ENCODE assay signal across 17 mouse cellular contexts in genomic region chr2:165964121-165964520, GRCm38 (mm10). TPM values are rescaled to one million over a fixed set of nuclear protein-coding genes. Genes with fewer than 3 reads are reported as not detected.
DNase-seq lines count a peak whose midpoint lies in the region; ATAC-seq and TF ChIP-seq lines count a peak whose summit lies in the region.
"Had no signal": no experiment of that assay in that cellular context is flagged by ENCODE, and none has a peak within 500 bp of the region (broad histone marks: within the 10 kb centered on the region; RNA-seq: fewer than 3 reads in every experiment).

No protein-coding gene starts in this region.

- no peaks in the 10 kb centered on the region for H3K36me3 ChIP-seq in intestine, embryonic 14.5 days (ENCODE audit: control insufficient read depth, insufficient read depth, low read length)
- H3K36me3 ChIP-seq: limb, embryonic 15.5 days; lung, embryonic 15.5 days had no signal

- H3K9ac ChIP-seq in intestine, embryonic 14.5 days (ENCODE audit: low read length) = no peak overlapping the region
- H3K9ac ChIP-seq: hindbrain, embryonic 14.5 days; limb, embryonic 15.5 days; lung, embryonic 15.5 days had no signal

- WGBS in intestine, embryonic 14.5 days = 41% methylated on average over 4 of the region's 4 CpGs
- WGBS in large intestine, adult 2 months = 19% methylated on average over 4 of the region's 4 CpGs

- intact Hi-C loops in gastrocnemius, adult 2 months (cut with DNase I) = no loop called here

- H3K9me3 ChIP-seq in intestine, embryonic 14.5 days (ENCODE audit: control insufficient read depth, low read length) = no peaks in the 10 kb centered on the region
- H3K9me3 ChIP-seq: limb, embryonic 15.5 days; lung, embryonic 15.5 days; megakaryocyte, embryonic 14.5 days had no signal

- ATAC-seq in intestine, embryonic 14.5 days (replicated peaks; ENCODE audit: low FRiP score, low TSS enrichment, low read depth) = peak; percentile 53; the same call in 1 of the 2 replicates
- no peak for ATAC-seq in megakaryocyte progenitor cell, adult 5-6 weeks (replicated peaks; ENCODE audit: poor library complexity)

- H3K4me2 ChIP-seq in intestine, embryonic 14.5 days (ENCODE audit: low read length) = no peak overlapping the region
- H3K4me2 ChIP-seq: hindbrain, embryonic 14.5 days; limb, embryonic 15.5 days; lung, embryonic 15.5 days had no signal

- peaks cover 7% of the 10 kb centered on the region for H3K4me1 ChIP-seq in intestine, embryonic 14.5 days (replicated peaks; ENCODE audit: control insufficient read depth, insufficient read depth, low read length)

- H3K27me3 ChIP-seq in intestine, embryonic 14.5 days (replicated peaks; ENCODE audit: control insufficient read depth, insufficient read depth, low read length) = no peaks in the 10 kb centered on the region
- H3K27me3 ChIP-seq: limb, embryonic 15.5 days; lung, embryonic 15.5 days; megakaryocyte, embryonic 14.5 days had no signal

- no peak for DNase-seq in gastrocnemius, adult 2 months
- DNase-seq in gastrocnemius, adult 18-20 months (ENCODE audit: low spot score) = no peak
- no peak for DNase-seq in intestine, embryonic 14.5 days (ENCODE audit: low spot score)
- DNase-seq in kidney, adult 8-10 months = peak; percentile 79
- peak; percentile 85 for DNase-seq in large intestine, adult 2 months (ENCODE audit: low read depth, low spot score)
- no peak for DNase-seq in spleen, postnatal 14 days (ENCODE audit: low spot score in 2 of 2)
- DNase-seq in thymus, postnatal 25 days = no peak
- DNase-seq: adrenal gland, adult 2 months; B cell, adult 2 months; cerebellum, adult 2 months; heart, postnatal 10 days; retina, postnatal 1 day had no signal

- TF ChIP-seq CTCF in gastrocnemius, adult 2 months (IDR thresholded peaks at IDR 0.05) = no peak

- H3K27ac ChIP-seq in gastrocnemius, adult 2 months = peak overlapping the region; percentile 20; the same call in 1 of the 2 replicates
- peak overlapping the region; percentile 33; the same call in 1 of the 2 replicates for H3K27ac ChIP-seq in intestine, embryonic 14.5 days (ENCODE audit: low read depth)
- H3K27ac ChIP-seq: hindbrain, embryonic 14.5 days; limb, embryonic 15.5 days; lung, embryonic 15.5 days had no signal

- no peak overlapping the region for H3K4me3 ChIP-seq in gastrocnemius, adult 2 months
- no peak overlapping the region for H3K4me3 ChIP-seq in intestine, embryonic 14.5 days (ENCODE audit: low read depth, low read length)
- H3K4me3 ChIP-seq: limb, embryonic 15.5 days; lung, embryonic 15.5 days; megakaryocyte, embryonic 14.5 days had no signal

RNA-seq across cellular contexts. Expression of gene Ncoa3, which starts 28.3 kb away (rescaled TPM):
- 10 to 100 TPM; 21.0 to 24.8 TPM for total RNA-seq in gastrocnemius, adult 2 months (2021)
- total RNA-seq in gastrocnemius, adult 18-20 months (2021) = 10 to 100 TPM; 14.6 to 20.4 TPM
- polyA plus RNA-seq in intestine, embryonic 14.5 days (2014; fragmentation: Nextera tagmentation; extraction: Ambion mirVana) = 15.9 and 19.2 TPM in 2 replicates
- 19.6 and 27.8 TPM in 2 replicates for polyA plus RNA-seq in large intestine, adult 2 months (2012; rRNA removed)
- 16.2 and 17.7 TPM in 2 replicates for total RNA-seq in megakaryocyte progenitor cell, adult 5-6 weeks (2015)
- total RNA-seq in megakaryocyte progenitor cell, adult 5-6 weeks (2017) = 12.0 and 18.2 TPM in 2 replicates

Comparison
In these comparisons a context has a peak if more than half of its experiments do, and no peak if none do; other contexts are left out.
1. DNase-seq: peak in kidney, adult 8-10 months (2 of 2) and large intestine, adult 2 months (single experiment); none in gastrocnemius, adult 2 months (single experiment), gastrocnemius, adult 18-20 months (single experiment), intestine, embryonic 14.5 days (single experiment), spleen, postnatal 14 days (0 of 2) and thymus, postnatal 25 days (single experiment).